Mouse (Mus musculus): ENCODE measurements at regions not wholly inside any gene's neighbourhood (a gene's known extent, or its start where the extent isn't known, plus 50 kb on each side); places are given as distances from the start of the nearest gene placed in this dataset.

DNA sequence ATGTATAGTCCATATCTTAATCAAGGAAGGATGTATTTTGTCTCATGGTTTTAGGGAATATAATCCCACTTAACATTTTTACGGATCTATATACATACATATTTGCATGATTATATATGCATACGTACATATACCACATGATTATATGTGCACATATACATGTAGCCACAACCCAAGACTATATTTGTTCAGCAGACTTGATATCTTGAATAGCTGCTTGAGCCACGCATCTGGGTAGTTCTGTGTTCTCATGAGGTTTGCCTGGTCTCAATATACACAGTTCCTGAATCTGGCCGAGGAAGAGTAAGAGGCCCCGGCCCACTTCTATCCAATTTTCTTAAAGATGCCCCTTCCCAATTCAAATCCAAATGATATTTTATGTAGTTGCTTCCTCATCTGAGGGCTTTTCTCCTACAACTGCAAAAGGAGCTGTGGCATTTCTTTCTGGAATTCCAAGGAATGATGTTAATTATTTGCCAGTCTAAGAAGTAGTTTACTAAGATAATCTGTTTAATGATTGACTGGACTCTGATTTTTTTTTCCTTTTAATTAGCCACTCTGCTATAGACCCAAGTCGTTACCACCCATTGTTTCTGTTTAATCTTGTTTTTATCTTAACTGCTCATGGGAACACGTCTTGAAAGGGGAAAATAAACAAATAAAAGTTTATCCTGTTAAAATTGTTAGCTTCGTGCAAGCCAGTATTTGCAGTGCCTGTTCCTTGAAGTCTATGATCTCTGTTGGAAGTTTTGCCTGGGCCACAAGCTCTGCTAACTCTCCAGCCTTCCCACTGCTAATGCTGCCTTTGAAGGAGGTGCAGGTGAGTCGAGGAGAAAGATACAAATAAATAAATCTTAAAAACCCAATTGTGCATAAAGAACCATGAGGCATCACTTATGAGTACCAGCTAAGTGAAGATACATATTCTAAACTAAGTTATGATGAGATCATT is 112.9 kb upstream of the Kitl start:
- DNase-seq (ENCODE audit: low spot score), result no peak

DNA sequence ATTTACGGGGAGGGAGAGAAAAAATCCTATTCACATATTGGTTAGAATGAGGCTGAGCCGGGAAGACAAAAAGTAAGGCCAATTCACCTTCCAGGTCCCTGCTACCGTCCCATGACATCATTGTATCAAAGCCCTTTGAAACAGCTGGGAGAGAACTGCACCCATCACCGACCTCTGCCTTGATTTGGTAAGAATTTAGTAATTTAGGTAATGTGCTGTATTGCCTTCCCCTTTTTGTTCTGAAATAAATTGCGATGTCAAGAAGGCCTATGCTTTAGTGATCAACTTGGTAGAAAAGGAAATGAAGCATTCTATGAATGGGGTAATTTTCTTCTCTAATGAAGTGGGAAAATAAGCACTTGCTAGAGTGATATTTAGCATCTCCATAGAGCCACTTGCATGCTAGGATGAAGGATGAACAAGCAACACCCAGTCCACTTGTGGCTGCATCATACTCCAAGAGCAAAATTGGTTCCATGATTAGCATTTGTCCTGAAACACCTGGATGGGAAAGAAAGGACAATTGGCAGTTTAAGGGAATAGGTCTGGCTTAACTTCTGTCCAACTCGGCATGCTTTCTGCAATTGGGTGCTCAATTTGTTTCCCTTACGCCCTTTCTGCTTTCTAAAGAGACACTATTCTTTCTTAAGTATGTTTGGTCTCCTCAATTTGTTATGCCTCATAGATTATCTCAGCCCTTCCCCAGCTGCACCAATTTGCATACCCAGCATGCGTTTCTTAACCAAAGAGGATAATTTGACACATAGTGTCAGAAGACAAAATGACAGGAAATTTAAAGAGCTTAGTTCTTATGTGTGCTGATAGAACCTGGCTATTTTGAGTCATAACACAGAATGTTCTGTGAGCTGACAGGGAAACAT is 114.2 kb upstream of the Kitl start:
- no peak for DNase-seq (ENCODE audit: low spot score)

DNA sequence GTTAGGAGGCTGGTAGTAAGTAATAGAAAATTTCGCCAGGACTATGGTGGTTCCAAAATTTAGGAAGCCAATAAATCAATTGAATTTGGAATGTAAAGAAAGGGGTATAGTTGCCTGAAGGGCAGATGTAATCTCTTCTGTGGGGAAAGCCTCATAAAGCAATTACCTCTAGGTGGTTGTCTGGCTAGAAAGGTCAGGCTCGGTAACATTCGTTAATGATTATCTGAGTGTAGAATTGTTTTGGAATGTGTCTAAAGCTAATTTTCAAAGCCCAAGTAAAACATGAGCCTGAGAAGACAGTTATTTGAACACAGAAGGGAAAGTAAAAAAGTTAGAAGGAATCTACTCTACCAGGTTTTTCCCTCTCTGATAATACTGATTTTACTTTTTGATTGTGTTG is 121.4 kb upstream of the Kitl start:
- no peak for DNase-seq (ENCODE audit: low spot score)

DNA sequence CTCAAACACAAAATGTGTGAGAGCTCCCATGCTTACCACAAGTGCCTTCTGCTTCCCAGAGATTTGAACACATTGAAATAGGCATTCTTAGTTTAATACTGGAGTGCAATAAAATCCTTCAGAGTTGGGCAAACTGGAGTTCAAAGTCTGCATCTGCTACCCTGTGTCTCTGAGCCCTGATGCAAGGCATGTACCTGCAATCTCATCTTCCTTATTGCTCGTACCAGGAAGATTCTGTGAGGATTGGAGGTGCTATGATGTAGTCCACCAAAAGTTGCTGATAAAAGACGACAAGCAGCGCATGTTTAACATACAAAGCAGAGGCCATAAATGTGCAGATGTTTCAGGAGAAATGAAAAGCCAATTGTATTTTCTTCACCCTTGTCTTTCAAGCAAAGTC is 123.5 kb upstream of the Kitl start:
- no peak for DNase-seq (ENCODE audit: low spot score)

DNA sequence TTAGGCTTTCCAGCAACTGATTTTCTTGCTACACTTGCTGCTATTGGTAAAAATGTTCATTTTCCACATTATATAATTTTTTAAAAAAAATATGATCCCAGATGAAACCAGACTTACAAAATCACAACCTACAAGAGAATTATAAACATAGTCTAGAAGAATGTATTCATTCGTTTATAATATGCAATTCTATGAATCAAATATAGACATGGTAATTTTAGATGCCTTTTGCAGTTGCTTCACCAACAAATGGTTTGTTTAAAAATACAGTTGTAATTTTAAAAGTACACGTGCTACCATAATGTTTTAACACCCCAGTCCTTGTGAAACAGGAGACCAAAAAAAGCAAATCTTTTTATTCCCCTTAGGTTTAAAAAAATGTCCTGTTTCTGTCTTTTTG is 122.4 kb upstream of the Csl start:
- DNase-seq (ENCODE audit: low spot score), result no peak

DNA sequence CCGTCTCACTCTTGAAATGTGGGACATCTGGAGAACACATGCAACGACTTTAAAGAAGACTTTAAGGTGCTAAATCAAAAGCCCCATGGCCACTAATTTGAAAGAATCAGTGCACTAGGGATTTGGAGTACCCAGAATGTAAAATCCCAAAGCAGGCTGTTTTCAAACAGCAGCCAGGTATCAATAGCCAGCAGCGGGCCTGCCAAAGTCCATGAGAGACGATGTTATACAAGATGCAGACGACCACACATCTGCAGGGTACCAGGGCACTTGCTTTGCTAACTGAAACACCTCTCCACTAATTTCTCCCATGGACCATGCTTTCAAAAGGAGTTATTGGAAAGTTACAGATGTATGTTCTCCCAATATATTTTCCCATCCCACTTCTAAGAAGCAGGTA is 119.9 kb upstream of the Csl start:
- DNase-seq (ENCODE audit: low spot score), result no peak

DNA sequence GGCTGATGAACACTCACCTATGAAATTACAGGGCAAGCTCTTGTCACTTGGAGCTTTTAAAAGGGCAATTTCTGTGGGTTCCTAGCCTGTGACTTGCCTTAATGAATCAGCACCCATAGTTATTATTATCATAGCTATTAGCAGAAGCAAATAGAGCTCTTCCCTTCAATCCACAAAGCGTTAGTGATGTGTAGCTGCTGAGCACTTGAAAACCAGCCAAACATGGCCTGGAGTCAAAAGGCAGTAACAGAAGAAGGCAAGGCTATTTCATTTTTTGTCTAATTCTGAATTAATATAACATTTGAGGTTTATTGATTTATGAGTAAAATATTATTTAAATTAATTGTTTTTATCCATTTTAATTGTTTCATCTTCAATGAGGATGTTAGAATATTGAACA is 105.3 kb upstream of the Csl start:
- DNase-seq (ENCODE audit: low spot score), result no peak

DNA sequence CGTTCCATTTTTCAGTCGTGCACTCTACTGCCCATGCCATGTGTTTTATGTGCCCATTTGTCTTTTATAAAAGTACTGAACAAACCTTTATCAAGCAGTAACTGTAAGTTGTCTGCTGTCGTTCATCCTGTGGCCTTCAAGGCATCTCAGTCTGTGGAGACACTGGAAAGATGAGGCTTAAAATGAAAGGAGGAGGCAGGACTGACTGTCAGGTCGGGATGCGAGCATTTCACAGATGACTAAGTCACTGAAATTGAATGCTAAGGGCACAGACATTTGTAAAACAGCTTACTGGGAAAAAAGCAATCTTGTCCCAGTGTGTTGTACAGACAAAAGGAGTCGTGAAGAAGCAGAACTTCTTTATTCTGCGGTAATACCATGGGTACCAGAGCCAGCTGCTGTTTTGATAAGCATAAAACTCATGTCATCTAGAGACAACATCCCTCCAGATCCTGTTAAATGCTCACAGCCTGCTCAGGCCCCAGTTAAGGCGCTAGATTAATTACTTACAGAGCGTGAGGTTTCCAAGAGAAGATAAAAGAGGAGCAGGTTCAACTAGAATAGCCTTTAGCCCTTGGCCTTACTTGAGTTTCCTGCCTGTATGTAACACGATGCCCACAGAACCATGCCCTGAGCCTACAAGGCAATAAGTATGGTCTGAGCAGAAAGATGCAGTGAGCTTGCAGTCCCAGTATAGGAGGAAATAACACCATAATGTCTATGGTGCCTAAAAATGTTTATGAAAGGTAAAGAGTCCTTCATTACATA is 101.0 kb upstream of the Csl start:
- DNase-seq (ENCODE audit: low spot score), result no peak

DNA sequence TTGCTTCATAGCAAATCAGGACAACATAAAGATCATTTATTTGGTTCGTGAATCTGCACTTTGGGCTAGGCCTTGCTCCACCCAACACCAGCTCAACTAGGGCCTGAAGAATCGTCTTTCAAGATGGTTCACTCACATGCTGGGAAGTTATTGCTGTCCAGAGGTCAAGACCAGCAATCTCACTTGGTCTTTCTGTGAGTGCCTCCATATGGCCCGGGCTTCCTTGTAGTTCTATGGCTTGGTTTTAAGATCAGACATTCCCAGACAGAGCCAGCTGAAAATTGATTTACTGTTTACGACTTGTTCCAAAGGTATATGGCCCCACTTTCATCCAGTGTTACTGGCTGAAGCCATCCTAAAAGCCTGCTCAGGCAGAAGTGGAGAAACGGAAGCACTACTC is 84.7 kb upstream of the Csl start:
- no peak for DNase-seq (ENCODE audit: low spot score)

DNA sequence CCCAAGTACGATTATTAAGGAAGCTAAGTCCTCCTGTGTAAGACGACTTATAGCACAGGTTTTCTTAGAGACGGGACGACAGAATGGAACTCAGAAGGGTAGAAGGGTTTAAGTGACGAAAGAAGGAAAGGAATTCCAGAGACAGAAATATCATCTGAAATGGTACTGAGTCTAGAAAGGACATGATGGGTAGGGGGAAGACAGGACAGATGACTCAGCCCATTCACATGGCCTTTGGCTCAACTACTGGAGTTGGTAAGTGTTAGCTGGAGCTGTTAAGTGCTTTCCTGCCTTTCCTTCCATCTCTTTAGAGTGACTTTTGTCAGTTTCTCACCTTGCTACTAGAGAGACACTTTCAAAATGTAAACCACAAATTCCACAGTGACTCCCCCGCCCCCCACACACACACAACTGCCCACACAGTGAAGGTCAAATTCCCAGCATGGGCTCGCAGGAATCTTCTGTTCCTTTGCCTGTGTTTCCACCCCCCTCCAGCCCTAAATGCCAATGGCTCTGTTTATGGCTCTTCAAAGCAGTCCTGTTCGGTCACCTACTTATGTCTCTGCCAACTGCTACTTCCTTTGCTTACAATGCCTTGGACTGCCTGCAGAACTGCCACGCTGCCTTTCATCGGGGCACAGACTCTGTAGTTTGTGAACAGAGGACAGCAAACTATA is 81.8 kb upstream of the Csl start:
- DNase-seq (ENCODE audit: low spot score), result peak; percentile 6

DNA sequence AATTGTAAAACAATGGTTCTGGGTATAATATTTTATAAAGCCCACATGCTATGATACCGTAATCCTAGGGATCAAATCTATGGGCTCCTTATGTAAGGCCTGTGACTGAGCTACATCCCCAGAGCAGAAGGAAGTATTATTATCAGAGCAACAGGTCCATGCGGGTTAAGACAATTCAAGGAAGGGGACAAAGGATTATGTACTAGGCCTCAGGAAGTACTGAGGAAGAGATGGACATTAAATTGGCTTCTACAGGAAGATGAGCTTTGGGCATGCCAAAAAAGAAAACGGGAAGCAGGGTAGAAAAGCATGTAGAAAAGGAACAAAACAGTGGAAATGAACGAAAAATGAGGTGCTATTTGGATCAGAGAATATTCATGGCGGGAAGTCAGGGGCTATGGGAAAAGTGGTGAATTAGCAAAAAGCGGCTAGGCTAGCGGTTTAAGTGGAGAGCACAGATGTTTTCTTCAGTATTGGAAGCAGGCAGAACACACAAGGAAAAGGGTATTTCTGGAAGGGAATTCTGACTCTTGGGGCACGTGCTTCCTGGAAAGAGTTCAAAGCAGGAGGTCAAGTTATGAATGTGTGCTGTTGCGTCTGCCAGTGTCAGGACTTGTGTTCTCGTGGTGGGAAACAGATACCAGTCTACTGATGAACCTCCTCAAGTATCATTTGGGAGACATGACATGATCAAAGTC is 80.9 kb upstream of the Csl start:
- DNase-seq (ENCODE audit: low spot score), result no peak

DNA sequence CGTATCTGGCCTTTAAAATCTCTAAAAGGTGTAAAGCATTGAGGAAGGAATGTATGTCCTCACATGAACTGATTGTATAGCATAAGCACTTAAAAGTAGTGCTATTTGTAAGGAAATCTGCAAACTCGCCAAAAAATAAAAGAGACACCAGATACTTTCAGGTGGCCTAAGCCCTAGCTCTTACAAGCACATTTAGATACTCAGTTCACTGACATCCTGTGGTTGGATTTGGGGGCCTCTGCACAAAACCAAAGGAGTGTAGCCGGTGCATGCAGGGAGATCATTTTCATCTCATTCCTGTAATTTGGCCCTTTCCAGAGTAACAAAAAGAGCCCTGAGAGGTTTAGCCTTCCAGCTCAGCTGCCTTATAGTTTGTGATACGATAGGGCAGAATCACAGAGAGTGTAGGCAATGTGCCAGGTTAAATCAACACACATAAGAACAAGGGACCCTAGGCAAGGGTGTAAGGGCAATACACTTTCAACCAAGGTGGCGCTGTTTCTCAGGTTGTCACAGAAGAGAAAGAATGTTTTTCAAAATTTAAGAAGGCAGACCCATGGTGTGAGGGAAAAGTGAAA is 77.5 kb upstream of the Csl start:
- DNase-seq (ENCODE audit: low spot score), result no peak

DNA sequence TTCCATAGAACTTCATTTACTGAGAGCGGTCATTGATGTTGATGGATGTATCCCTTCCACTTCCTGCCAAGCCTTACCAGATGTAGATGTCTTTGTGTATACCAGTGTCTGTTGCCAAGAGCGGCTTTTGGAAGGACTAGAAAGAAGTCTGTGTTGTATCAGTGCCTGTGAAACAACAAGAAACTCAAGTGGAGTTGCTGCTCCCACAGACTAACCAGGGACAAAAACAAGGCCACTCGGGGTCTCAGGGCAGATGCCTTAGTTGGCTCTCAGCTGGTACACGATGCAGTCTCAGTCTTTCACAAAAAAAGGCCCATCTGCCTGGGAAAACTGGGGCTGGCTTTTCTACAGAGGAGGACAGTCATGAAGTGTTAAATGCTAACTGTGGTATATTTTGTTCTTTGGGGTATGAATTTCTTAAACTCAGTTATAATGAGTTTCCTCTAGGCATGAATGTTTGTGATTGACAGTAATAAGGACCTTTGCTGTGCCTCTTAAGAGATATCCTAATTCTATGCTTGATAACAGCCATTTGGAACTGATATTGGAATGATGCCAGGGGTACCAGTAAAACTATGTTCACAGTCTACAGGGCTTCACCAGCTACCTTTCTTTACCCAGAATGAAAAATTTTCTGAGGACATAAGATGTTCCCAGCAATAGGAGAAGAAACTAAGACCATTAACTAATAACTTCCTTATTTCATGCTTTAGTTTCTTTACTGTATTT is 75.6 kb upstream of the Csl start:
- no peak for DNase-seq (ENCODE audit: low spot score)

DNA sequence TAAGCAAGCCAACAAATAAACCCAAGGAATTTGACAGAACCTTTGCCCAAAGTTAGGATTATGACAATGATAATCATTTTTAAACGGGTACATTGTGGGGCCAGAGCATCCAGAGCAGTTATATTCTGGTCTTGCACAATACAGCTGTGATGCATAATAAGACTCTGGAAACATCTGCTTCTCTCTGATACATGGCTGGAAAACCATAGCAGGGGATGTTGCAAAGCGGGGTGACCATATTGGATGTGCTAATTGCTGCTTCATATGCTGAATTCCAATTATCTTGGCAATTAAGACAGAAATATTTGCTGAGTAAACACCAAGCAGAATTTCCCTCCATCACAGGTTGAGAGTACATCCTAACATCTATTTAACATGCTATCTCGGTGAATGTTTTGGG is 70.5 kb upstream of the Csl start:
- DNase-seq (ENCODE audit: low spot score), result no peak

DNA sequence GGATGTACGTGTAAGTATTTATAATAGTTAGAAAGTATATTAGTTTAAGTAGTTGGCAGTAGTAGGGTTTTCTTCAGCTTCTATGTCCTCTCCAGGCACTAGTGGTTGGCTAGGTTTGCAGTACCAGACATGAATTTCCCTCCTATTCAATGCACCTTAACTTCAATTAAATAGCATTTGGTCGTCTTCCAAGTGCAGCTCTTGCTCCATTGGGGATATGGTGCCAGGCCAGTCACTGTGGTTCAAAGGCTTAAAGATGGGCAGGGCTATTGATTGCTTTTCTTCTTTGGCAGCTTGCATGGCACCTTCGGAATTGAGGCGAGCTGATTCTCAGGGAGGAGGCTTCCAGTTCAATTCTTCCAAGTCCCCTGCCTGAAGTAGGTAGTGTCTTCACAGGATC is 68.0 kb upstream of the Csl start:
- no peak for DNase-seq (ENCODE audit: low spot score)

DNA sequence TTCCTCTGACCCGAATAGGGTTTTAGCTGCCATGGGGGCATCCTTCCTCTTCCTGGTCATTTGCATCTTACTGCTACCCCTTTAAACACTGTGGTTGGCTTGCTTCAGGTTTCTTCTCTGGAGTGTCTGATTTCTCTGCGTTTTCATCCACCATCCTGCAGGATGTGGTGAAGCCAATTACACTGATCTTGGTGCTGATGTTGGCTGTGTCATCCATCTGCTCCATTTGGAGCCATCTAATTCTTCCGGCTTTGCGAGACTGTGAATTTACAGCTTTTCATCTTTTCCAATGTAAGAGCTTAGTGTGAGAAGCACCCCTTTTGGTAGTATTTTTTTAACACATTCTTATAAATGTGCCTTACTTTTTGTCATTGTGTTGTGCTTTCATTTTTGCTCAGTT is 66.4 kb upstream of the Csl start:
- DNase-seq (ENCODE audit: low spot score), result no peak

DNA sequence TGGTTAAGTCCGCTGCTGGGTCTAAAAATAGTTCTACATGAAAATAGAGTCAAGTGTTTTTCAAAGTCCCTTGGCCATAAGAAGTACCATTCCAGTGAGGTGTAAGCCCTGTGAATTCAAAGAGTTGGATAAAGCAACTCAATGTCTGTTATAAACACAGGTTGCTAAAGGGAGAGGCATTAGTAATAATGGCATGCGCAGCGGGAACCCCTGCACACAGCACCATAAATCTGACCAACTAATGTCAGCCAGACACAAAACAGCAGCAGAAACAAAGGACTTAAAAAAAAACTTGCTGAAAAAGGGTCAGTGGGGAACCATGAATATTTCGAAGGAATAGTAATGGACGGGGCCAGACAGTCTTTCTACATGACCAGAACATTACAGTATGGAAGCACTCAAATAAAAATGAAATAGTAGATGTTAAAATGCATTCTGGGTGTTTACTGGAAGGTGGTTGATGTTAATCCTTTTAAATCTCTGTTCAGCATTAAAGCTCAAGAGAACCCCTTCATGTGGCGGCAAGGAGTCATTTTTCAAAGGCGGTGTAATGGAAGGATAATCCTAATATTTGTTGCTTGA is 52.7 kb upstream of the Csl start:
- DNase-seq (ENCODE audit: low spot score), result no peak

DNA sequence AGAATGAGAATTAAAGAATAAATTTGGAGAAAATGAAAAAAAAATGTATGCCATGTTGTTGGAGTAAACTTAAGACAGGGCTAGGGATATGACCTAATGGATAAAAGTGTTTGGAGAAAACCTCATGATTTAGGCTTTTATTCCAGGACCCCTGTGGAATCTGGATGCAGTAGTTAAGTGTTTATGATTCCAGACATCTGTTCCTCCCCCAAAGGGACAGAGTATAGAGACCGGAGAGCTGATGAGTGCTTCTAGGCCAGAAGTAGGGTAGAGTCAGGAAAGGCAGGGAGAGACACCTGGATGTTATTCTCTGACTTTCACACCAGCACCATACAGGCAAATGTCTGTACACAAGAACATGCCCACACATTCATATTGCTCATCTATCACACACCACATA is 52.0 kb upstream of the Csl start:
- no peak for DNase-seq (ENCODE audit: low spot score)
